Mouse (Mus musculus) T-cell, adult 2 months (primary cell): ENCODE results near the gene Evx2.

Experiments used
- DNase-seq: peaks from one replicate; pipeline ENCODE4 v3.0.0; 2022; ENCODE audit warnings: low spot score

Gene Evx2

DNA sequence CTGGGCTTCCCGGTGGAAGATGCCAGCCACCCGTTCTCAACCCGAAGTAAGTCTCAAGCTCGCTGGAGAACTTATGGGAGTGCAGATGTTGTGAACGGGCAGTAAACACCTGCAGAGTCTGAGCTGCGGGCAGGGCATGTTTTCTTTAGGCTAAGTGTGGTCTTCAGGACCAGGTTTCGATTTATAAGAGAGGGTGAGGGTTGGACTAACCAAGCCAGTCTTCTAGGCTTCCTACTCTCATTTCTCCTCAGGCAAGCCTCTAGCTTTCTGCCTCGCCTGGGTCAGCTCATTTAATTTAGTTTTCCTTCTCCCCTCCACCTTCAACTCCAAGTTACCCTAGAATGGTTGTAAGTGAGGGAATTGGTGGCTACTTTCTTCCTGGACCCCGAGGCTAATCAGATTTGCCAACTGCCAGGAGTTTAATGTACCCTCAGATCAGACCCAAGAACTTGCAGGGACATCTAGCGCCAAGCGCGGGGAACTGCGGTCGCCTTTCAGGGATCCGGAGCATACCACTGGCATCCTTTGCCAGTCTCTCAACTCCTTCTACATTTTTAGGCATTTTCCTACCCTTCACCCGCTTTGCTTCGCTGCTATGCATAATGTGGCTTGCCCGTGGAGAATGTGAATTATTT is 4.1 kb upstream of the Evx2 start:
- DNase-seq: no peak

- DNase-seq: no peak
Observed at GRCm38 (mm10) chr2:74661685-74662084, 2.3 kb upstream of the Evx2 start.

DNA sequence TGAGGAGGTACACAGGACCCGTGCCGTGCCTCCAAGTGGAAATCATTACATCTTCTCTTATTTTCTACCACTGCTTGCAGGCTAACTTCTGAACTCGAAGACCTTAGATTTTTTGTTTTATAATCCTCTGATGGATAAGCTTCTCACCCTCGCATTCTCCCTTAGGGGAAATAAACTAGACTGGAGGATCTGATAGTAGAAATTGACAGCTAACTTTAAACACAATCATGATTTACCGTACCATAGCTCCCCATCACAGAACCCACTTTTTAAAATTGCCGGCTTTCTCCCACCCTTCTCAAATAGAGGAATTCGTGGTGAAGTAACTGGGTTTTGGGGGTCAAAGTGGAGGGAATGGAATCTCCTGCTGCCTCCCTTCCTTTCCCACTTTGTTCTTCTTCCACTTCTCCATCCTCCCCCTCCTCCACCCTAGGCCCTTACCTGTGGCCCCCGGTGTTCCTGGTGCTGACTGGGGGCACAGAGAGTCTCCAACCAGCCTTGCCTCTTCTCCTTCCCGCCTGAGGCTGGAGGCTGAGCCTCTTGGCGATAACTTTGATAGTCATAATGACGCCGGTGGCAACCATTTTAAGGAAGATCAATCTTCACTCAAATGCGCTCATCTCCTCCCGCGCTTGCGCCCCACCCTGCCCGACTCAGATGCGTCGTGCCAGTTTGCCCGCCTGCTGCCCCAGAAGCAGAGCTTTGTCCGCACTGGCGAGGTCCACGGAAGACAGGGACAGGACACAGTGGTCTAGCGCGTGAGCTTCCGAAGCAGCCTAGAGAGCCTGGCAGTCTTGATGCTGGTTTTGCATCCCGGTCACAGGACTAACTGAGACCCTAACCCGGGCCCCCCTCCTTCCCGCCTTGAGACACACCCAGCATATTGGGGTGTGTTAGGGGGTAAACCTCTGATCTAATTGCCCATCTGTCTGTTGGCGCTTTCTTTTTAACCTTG is 1.3 kb upstream of the Evx2 start:
- no peak for DNase-seq

- no peak for DNase-seq
Observed at GRCm38 (mm10) chr2:74658667-74659371, 538 bp downstream of the Evx2 start.

DNA sequence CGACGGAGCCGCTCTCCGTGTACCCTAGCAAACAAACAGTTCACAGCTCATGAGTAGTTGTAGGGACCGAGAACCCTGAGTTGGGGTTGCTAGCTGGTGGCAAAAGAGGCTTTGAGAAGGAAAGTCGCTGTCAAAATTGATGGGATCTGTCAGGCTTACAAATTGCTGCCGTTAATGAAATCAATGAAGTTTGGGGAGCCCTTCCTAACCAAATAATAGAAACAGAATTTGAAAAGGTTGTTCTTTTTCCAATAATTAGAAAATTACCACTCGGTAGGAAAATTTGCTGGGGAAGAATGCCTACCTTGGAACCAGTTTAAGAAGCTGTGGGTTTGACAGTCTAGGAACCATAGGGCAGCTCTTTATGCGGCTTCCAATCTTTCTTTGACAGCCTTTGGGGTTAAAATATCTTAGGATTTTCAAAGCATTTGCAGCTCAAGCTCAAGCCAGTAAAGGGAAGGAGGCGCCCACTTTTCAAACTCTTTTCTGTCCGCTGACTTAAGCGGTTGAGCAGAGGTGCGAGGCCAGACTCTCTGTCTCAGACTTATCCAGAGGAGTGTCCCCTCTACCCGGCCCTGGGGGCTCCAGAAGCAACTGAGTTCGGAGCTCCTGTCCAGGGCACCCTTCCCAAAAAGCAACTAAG is 1.2 kb downstream of the Evx2 start:
- no peak for DNase-seq

DNA sequence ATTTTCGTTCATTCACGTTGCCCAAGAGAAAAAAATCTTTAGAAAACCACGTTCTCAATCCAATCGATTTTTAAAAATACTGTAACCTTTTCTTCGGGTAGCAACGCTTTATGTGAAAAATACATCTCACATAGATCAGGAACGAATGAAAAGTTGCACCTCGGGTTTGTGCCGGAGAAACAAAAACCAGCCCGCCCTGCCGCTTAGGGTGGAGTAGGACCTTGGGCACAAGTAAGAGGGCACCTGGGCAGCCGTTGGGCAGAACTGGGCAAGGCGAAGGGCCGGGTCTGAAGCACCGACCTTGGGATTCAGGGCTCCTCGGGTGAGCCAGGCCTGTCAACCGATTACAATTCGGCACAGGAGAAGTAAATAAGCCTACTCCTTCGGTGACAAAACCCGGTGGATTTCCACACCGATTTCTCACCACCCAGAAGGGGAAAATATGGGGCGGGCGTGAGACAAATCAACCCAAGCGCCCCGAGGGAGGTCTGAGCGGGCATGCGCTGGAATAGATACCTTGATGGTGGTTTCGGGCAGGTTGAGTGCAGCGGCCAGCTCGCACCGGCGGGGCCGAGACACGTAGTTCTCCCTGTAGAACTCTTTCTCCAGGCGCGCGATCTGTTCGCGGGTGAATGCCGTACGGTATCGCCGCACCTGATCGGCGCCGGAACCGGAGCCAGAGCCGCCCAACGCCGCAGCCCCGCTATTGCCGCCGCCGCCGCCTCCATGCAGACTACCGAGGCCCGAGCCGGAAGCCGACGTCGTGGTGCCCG is 1.9 kb downstream of the Evx2 start:
- peak; percentile 33 for DNase-seq

- DNase-seq: no peak
Observed at GRCm38 (mm10) chr2:74656632-74657021, 2.7 kb downstream of the Evx2 start.

DNA sequence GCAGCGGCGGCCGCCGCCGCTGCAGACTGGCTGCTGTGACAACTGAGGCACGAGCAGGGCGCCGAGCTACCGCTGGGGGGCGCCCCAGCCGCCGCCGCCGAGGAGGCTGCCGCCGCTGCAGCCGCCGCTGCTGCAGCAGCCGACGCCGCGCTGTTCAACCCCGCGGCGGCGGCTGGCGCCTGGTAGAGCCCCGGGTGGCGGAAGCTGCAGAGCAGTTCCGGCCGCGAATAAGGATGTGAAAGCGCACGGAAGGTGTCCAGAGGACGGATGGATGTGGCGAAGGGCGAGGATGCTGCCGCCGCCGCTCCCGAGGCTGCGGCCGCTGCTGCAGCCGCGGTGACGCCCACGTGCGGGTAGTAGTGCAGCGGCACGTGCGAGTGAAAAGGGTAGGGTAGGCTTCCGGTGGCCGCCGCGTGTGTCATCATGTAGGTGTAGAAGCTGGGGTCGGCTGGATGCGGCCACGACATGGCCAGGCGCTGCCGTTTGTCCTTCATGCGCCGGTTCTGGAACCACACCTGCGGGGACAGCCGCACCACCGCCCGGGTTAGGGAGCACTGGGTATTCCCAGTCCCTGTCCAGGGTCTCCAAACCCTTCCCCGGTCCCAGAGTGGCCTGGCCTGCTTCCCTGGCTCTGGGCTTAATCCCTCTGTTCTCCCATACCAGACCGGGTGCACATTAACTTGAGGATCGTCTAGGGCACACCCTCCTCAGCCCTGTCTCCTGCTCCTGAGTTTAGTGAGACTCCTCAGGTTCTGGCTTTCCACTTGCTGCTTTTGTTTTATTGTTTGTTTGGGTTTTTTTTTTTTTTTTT is 3.3 kb downstream of the Evx2 start:
- peak; percentile 43 for DNase-seq

DNA sequence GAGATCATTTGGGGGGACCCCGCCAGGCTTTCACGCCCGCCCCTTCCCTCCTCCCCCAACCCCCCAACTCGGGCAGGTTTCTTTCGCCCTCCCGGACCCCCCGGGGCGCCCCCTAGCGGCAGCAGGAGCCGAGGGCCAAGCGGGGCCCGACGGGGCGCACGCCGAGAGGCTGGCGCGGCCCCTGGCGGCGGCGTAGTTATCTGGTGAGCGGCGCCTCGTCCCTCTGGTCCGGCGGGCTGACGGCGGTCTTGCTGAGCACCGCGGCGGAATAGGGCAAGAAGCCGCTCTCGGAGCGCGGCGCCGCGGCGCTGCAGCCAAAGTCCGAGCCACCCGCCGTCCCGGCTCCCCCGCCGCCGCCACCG is 4.0 kb downstream of the Evx2 start:
- peak; percentile 18 for DNase-seq

- DNase-seq: no peak
Observed at GRCm38 (mm10) chr2:74654743-74655419, 4.5 kb downstream of the Evx2 start.

DNA sequence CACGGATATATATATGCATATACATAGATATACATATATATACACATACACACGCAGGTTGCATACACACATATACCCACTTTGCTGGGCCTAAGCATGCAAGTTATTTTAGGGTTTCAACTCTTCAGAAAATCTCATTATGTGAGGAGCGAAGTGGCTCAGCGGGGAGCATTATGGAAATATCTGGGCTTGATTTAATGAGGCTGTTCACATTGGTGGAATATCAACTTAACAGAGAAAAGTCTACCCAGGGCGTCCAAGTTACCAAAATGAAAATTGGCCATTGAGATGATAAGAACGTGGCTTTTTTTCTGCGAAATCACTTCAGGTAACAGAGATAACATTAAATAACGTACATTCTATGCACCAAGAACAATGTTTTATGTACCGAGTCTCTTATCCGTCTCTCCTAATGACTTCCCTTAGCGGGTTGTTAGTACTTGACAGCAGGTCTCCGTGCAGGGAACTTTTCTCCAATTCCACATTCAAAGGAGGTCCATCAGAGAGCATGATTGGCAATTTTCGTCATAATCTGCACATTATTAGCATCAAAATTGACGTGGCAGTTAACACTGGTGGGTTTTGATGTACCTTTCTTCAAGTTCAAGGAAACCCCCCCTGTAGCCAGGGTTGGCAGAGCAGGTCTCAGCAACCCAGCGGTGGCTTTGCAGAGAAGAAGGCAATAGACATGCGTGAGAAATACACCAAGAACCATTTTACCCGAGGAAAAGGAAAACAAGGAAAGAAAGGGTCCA is 5.4 kb downstream of the Evx2 start:
- DNase-seq: no peak

DNA sequence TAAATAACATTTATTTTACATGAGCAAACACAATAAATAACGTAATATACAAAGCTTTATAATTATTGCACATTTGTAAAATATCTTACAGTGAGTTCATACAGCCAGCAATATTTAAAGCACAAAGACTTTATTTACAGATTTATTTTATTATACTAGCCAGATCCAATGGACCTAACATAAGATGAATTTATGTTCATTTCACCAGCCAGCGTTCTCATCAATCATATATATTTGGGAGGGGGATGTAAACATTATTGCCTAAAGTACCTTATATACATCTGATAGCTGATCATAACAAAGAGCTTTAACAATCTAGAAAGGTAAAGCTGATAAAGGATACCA is 6.4 kb downstream of the Evx2 start:
- DNase-seq: no peak

- DNase-seq: no peak
Observed at GRCm38 (mm10) chr2:74647082-74647864, 12.1 kb downstream of the Evx2 start.

GRCm38 (mm10) chr2:74645631-74646030 is 13.7 kb downstream of the Evx2 start:
- no peak for DNase-seq

- DNase-seq: no peak
Observed at GRCm38 (mm10) chr2:74642431-74642830, 16.9 kb downstream of the Evx2 start.

DNA sequence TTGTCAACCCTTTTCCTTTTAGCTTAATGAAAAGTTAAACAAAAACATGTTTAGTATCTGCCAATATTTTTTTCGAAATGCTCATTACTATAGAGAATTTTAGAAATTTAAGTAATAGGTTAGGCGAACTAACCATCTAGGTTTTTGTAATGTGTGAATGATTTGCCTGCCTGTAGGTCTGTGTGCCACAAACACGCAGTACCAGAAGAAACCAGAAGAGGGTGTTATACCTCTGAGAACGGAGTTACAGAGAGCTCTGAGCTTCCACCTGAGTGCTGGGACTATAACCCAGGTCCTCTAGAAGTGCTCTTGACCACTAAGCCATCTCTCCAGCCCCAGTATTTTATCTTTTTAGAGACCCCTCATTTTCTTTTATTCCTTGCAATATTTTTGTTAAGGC is 23.9 kb downstream of the Evx2 start:
- no peak for DNase-seq

- no peak for DNase-seq
Observed at GRCm38 (mm10) chr2:74620368-74620767, 39.0 kb downstream of the Evx2 start.

GRCm38 (mm10) chr2:74619676-74620246 is 39.6 kb downstream of the Evx2 start:
- no peak for DNase-seq
